Mouse (Mus musculus): Measurements from ENCODE around the gene Olfr938.

Gene Olfr938

DNA sequence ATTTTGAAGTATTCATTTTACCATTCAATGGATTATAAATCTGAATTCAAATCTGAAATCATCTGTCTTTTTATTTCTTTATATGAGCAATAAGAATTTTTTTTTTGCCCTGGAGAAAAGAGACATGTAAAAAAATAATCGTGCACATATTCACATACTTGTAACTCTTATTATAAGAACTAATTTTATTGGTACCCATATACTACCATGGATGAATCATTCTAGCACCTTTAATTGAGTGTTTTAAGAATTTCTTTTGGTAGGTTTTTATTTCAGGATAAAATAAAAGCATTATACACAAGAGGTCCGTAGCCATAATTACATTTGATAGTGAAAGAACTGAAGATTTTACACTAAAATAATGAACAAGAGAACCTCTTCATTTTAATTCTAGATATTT lies at the start of gene Olfr938:
Gene Olfr938, minus strand, starts transcription at position 101 of the 400 bp plus-strand sequence.
- no peak for DNase-seq (ENCODE audit: low spot score)

DNA sequence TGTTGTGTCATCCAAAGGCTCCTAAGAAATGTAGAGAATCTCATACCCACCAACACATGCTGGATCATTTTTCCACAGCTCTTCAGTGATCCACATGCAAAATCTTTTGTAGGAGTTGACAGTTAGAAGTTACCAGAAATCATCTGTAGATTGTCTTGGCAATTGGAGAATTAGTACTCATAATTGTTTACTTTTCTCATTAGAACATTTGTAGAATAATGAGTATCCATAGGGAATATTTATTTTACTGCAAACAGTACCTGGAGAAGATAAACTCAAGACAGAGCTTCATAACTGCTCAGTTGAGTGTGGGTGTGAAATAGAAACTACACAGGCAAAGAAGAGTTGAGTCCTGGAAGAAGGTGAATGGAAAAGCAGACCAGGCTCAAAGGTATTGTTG lies 49.1 kb upstream of the Olfr938 start, which contains the start of gene Olfr27:
Gene Olfr27, plus strand, starts transcription at position 301 of the 400 bp plus-strand sequence.
- no peak for DNase-seq (ENCODE audit: low spot score)

DNA sequence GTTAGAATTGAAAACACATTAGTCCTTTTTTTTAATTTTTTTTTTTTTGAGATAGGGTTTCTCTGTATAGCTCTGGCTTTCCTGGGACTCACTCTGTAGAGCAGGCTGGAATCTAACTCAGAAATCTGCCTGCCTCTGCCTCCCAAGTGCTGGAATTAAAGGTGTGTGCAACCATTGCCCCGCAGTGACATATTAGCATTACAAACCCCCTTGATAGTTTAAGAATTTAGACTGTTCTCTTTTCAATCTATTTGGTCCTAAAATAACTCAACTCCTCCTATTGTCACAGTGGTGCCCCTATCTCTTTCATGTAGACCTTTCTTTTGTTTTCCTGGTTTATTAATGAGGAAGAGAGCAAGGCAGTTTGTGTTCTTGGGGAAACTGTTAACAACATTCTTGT lies 48.6 kb upstream of the Olfr938 start:
- no peak for DNase-seq (ENCODE audit: low spot score)

DNA sequence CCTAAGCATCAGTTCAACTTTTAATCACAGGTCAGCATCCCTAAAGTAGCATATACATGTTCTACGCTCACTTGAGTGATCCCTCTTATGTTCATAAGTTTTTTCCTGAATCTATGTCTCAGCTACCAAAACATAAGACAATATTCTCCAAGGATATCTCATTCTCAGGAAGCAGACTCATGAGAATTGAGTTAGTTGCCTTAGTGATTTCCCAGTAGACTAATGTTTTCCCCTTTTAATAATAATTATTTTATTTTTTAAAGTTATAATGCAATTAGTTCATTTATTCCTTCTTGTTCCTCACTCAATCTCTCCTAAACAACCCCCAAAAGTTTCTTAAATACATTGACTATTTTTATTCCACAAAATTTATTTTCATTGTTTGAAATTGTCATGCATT lies 13.8 kb downstream of the Olfr938 start, which contains the start of gene Olfr937:
Gene Olfr937, minus strand, starts transcription at position 101 of the 400 bp plus-strand sequence.
- DNase-seq (ENCODE audit: low spot score), result no peak
